Mouse (Mus musculus) ES-Bruce4 (cell line): Measurements from ENCODE around the gene Olfr984.

Experiments used
- CTCF ChIP-seq: IDR thresholded peaks from one replicate; pipeline ENCODE4 v1.8.1; 2011; ENCODE audit warnings: low read depth, low read length
- POLR2A ChIP-seq: IDR thresholded peaks from one replicate; pipeline ENCODE4 v1.8.1; 2011; ENCODE audit warnings: low read length; ENCODE audit not compliant: insufficient read depth

- TF ChIP-seq CTCF (no peak), POLR2A (no peak)
Observed at GRCm38 (mm10) chr9:40073529-40073928, 40.5 kb downstream of the Olfr984 start, which contains the start of gene Olfr982.
